Mouse (Mus musculus): Measurements from ENCODE around the gene Gnb2. TPM values are rescaled to one million over a fixed set of nuclear protein-coding genes. Genes with fewer than 3 reads are reported as not detected.

The Gnb2 gene
- polyA plus RNA-seq, 1 experiment, result 1,492 TPM

DNA sequence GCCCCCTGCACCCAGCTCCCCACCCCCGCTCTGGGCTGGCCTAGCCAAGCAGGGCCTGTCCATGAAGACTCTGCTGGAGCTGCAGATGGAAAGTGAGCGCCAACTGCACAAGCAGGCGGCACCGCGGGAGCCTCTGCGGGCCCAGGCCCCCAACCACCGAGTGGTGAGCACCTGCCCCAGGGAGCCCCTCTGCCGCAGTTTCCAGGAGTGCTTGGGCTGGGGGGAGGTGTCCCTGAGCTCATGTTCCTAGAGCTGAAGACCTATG, 9.1 kb downstream of the Gnb2 start:
- no peak for DNase-seq
- Histone ChIP-seq H3K36me3 (ENCODE audit: control insufficient read depth, insufficient read depth, low read length) (peaks cover 83% of the 10 kb centered on the region), H3K4me1 (replicated peaks; ENCODE audit: control insufficient read depth, insufficient read depth, low read length) (0 out of 2 replicates have a peak, but pooled peaks cover 3% of the 10 kb centered on the region), H3K27ac (ENCODE audit: control insufficient read depth, insufficient read depth, low read length) (no peak overlapping the region), H3K4me3 (ENCODE audit: control insufficient read depth, insufficient read depth, low read length) (no peak overlapping the region), H3K27me3 (ENCODE audit: control insufficient read depth, insufficient read depth, low read length) (no peaks in the 10 kb centered on the region)
- TF ChIP-seq POLR2A (IDR thresholded peaks at IDR 0.05; ENCODE audit: control insufficient read depth, extremely low read depth, insufficient read depth, low read length, poor library complexity) (no peak), CTCF (IDR thresholded peaks at IDR 0.05; ENCODE audit: borderline replicate concordance, control insufficient read depth, extremely low read depth, insufficient read depth, low read length, poor library complexity) (no peak)
- WGBS, result 98% methylated on average over 8 of the region's 8 CpGs

DNA sequence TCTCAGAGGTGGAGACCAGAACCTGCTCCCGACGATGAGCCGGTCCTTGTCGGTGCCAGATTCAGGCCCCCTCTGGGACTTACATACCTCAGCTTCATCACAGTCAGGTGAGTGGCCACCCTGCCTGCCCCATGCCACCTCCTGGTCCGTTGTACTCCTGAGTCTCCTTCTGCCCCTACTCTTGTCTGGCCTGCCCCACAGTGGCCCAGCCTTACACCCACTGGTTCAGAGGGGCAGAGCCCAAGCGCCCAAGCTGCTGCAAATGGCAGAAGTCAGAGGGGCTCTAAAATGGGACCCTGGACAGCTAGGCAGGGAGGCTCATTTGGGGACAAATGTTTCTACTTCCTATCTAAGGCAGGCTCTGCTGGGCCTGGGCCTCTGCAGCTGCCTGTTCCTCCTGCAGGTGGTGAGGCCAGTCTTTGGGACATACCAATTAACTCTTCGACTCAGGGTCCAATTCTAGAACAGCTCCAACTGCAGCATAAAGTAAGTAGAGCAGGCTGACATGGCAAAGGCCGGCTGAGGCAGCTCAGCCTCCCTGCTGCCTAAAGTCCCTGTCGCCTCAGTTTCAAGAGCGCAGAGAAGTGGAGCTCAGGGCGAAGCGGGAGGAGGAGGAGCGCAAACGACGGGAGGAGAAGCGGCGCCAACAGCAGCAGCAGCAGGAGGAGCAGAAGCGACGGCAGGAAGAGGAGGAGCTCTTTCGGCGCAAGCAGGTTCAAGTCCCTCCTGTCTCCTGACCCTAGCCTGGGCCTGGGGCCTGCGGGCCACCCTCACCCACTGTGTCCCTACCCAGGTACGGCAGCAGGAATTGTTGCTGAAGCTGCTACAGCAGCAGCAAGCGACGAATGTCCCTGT, 9.7 kb downstream of the Gnb2 start:
- TF ChIP-seq CTCF (IDR thresholded peaks at IDR 0.05; ENCODE audit: borderline replicate concordance, control insufficient read depth, extremely low read depth, insufficient read depth, low read length, poor library complexity), result no peak
- no peak for TF ChIP-seq POLR2A (IDR thresholded peaks at IDR 0.05; ENCODE audit: control insufficient read depth, extremely low read depth, insufficient read depth, low read length, poor library complexity)
- Histone ChIP-seq H3K36me3 (ENCODE audit: control insufficient read depth, insufficient read depth, low read length) (peaks cover 83% of the 10 kb centered on the region), H3K4me1 (replicated peaks; ENCODE audit: control insufficient read depth, insufficient read depth, low read length) (0 out of 2 replicates have a peak, but pooled peaks cover 3% of the 10 kb centered on the region), H3K27me3 (ENCODE audit: control insufficient read depth, insufficient read depth, low read length) (no peaks in the 10 kb centered on the region), H3K4me3 (ENCODE audit: control insufficient read depth, insufficient read depth, low read length) (no peak overlapping the region), H3K27ac (ENCODE audit: control insufficient read depth, insufficient read depth, low read length) (no peak overlapping the region)
- no peak for DNase-seq
- WGBS, result 92% methylated on average over 25 of the region's 25 CpGs

DNA sequence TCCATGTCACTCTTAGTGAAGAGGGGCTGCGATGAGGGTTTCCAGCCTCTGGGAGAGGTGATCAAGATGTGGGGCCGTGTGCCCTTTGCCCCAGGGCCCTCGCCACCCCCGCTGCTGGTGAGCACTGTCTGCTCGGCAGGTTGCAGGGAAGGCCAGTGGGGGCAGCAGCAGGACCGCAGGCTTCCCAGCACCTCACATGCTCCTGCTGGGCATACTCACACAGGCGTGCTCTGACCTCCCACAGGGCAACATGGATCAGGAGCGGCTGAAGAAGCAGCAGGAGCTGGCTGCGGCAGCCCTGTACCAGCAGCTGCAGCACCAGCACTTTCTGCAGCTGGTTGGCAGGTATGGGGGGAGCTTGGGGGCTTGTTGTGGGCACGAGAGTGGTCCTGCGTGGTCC, 10.6 kb downstream of the Gnb2 start:
- no peak for DNase-seq
- H3K27ac ChIP-seq (ENCODE audit: control insufficient read depth, insufficient read depth, low read length), result no peak overlapping the region
- TF ChIP-seq POLR2A (IDR thresholded peaks at IDR 0.05; ENCODE audit: control insufficient read depth, extremely low read depth, insufficient read depth, low read length, poor library complexity) (no peak), CTCF (IDR thresholded peaks at IDR 0.05; ENCODE audit: borderline replicate concordance, control insufficient read depth, extremely low read depth, insufficient read depth, low read length, poor library complexity) (no peak)
- WGBS, result 94% methylated on average over 11 of the region's 11 CpGs
- peaks cover 76% of the 10 kb centered on the region for H3K36me3 ChIP-seq (ENCODE audit: control insufficient read depth, insufficient read depth, low read length)
- H3K4me1 ChIP-seq (replicated peaks; ENCODE audit: control insufficient read depth, insufficient read depth, low read length), result 0 out of 2 replicates have a peak, but pooled peaks cover 3% of the 10 kb centered on the region
- no peak overlapping the region for H3K4me3 ChIP-seq (ENCODE audit: control insufficient read depth, insufficient read depth, low read length)
- H3K27me3 ChIP-seq (ENCODE audit: control insufficient read depth, insufficient read depth, low read length), result no peaks in the 10 kb centered on the region

DNA sequence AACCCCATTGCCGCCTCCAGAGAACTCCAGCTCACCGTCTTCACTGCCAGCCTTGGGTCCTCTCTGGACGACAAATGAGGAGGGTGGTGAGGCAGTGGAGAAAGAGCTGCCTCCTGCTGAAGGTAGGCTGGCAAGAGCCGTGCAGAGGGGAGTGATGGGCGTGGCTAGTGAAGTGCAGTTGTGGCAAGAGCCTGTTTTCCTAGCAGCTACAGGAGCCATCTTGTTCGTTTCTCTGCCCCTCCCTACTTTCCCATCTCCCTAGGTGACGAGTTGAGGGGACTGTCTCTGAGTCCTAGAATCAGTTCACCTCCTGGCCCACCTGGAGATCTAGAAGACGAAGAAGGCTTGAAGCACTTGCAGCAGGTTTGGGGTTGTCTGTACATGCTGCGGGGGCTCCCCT, 11.4 kb downstream of the Gnb2 start:
- H3K4me1 ChIP-seq (replicated peaks; ENCODE audit: control insufficient read depth, insufficient read depth, low read length), result 0 out of 2 replicates have a peak, but pooled peaks cover 3% of the 10 kb centered on the region
- TF ChIP-seq POLR2A (IDR thresholded peaks at IDR 0.05; ENCODE audit: control insufficient read depth, extremely low read depth, insufficient read depth, low read length, poor library complexity) (no peak), CTCF (IDR thresholded peaks at IDR 0.05; ENCODE audit: borderline replicate concordance, control insufficient read depth, extremely low read depth, insufficient read depth, low read length, poor library complexity) (no peak)
- 96% methylated on average over 9 of the region's 9 CpGs for WGBS
- no peak overlapping the region for H3K27ac ChIP-seq (ENCODE audit: control insufficient read depth, insufficient read depth, low read length)
- H3K4me3 ChIP-seq (ENCODE audit: control insufficient read depth, insufficient read depth, low read length), result no peak overlapping the region
- H3K36me3 ChIP-seq (ENCODE audit: control insufficient read depth, insufficient read depth, low read length), result peaks cover 71% of the 10 kb centered on the region
- no peaks in the 10 kb centered on the region for H3K27me3 ChIP-seq (ENCODE audit: control insufficient read depth, insufficient read depth, low read length)
- DNase-seq, result no peak

DNA sequence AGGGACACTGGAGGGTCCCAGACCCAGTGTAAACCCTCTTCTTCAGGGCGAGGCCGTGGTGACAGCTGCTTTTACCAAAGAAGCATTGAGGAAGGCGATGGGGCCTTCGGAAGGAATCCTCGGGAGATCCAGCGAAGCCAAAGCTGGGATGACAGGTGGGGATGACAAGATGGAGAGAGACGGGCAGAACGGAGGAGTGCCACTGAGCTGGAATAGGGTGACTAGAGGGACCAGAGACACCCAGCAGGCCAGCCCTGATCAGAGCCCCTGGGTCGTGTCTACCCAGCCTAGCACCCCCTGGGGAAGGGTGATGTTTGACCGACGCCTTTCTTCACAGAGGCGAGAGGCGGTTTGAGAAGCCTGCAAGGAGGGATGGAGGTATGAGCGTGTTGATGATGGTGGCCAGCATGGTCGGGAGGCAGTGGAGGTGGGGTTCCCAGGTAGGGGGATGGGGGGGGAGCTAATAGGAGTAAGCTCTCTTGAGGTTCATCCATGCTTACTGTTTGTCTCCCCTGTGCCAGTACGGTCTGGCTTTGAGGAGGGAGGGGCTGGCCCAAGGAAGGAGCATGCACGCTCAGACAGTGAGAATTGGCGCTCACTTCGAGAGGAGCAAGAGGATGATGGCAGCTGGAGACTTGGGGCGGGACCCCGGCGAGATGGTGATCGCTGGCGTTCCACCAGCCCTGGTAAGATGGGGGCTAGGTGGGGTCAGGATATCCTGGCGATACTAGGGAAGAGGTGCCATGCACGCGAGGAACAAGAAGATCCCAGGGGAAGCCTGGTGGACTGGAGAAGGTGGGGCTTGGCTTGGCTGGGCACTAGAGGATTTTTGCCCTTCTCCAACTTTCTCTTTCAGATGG, 13.4 kb downstream of the Gnb2 start:
- Histone ChIP-seq H3K36me3 (ENCODE audit: control insufficient read depth, insufficient read depth, low read length) (peaks cover 62% of the 10 kb centered on the region), H3K27me3 (ENCODE audit: control insufficient read depth, insufficient read depth, low read length) (no peaks in the 10 kb centered on the region), H3K4me3 (ENCODE audit: control insufficient read depth, insufficient read depth, low read length) (no peak overlapping the region), H3K4me1 (replicated peaks; ENCODE audit: control insufficient read depth, insufficient read depth, low read length) (no peaks in the 10 kb centered on the region), H3K27ac (ENCODE audit: control insufficient read depth, insufficient read depth, low read length) (no peak overlapping the region)
- DNase-seq, result no peak
- 97% methylated on average over 27 of the region's 27 CpGs for WGBS
- TF ChIP-seq CTCF (IDR thresholded peaks at IDR 0.05; ENCODE audit: borderline replicate concordance, control insufficient read depth, extremely low read depth, insufficient read depth, low read length, poor library complexity) (no peak), POLR2A (IDR thresholded peaks at IDR 0.05; ENCODE audit: control insufficient read depth, extremely low read depth, insufficient read depth, low read length, poor library complexity) (no peak)

DNA sequence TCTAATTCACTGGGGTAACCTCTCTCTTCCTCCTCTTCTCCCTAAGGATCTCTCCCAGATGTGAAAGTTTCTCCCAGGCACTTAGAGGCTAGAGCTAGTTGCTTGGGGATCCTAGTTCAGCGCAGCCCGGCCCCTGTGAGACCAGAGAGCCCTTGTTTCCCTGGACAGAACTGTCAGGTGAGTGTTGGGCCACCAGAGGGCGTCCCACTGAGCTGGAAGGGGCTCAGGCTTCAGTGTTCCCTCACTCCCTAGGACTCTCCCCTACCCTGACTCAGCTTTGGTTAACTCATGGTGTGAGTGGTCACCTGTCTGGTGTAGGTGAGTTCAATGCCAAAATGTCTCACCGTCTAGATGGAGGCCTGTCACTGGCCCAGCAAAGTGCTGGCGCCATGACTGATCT, 14.9 kb downstream of the Gnb2 start, which contains the start of gene Gigyf1:
Gene Gigyf1 (plus strand): TSS at position 113 of the 400 bp plus-strand sequence.
- 86% methylated on average over 5 of the region's 5 CpGs for WGBS
- H3K4me1 ChIP-seq (replicated peaks; ENCODE audit: control insufficient read depth, insufficient read depth, low read length), result no peaks in the 10 kb centered on the region; the same call in 1 of the 2 replicates
- peak; percentile 68; the same call in 1 of the 2 replicates for TF ChIP-seq CTCF (IDR thresholded peaks at IDR 0.05; ENCODE audit: borderline replicate concordance, control insufficient read depth, extremely low read depth, insufficient read depth, low read length, poor library complexity)
- no peak for TF ChIP-seq POLR2A (IDR thresholded peaks at IDR 0.05; ENCODE audit: control insufficient read depth, extremely low read depth, insufficient read depth, low read length, poor library complexity)
- DNase-seq, result no peak
- peaks cover 47% of the 10 kb centered on the region for H3K36me3 ChIP-seq (ENCODE audit: control insufficient read depth, insufficient read depth, low read length)
- no peaks in the 10 kb centered on the region for H3K27me3 ChIP-seq (ENCODE audit: control insufficient read depth, insufficient read depth, low read length)
- no peak within 1 kb of the TSS for H3K4me3 ChIP-seq (ENCODE audit: control insufficient read depth, insufficient read depth, low read length)
- H3K27ac ChIP-seq (ENCODE audit: control insufficient read depth, insufficient read depth, low read length), result no peak within 1 kb of the TSS

Measured in thymus, adult 2 months (tissue).